Mouse (Mus musculus): ENCODE measurements around the gene Iah1.

Iah1 gene

GRCm38 (mm10) chr12:21318143-21318895, 2.1 kb downstream of the Iah1 start:
- peak; percentile 84 for DNase-seq (ENCODE audit: low read depth, low spot score)

GRCm38 (mm10) chr12:21320317-21320716, 4.1 kb downstream of the Iah1 start:
- DNase-seq (ENCODE audit: low read depth, low spot score) = peak; percentile 79

- DNase-seq (ENCODE audit: low read depth, low spot score) = no peak
Observed at GRCm38 (mm10) chr12:21321170-21321569, 5.0 kb downstream of the Iah1 start.

- DNase-seq (ENCODE audit: low read depth, low spot score) = no peak
Observed at GRCm38 (mm10) chr12:21322296-21322695, 6.1 kb downstream of the Iah1 start.

- no peak for DNase-seq (ENCODE audit: low read depth, low spot score)
Observed at GRCm38 (mm10) chr12:21322856-21323255, 6.7 kb downstream of the Iah1 start.

GRCm38 (mm10) chr12:21324101-21324500, 7.9 kb downstream of the Iah1 start:
- DNase-seq (ENCODE audit: low read depth, low spot score) = no peak

GRCm38 (mm10) chr12:21325266-21325665, 9.1 kb downstream of the Iah1 start:
- no peak for DNase-seq (ENCODE audit: low read depth, low spot score)

GRCm38 (mm10) chr12:21326325-21326724, 10.1 kb downstream of the Iah1 start:
- DNase-seq (ENCODE audit: low read depth, low spot score) = no peak

GRCm38 (mm10) chr12:21329661-21330400, 13.6 kb downstream of the Iah1 start:
- DNase-seq (ENCODE audit: low read depth, low spot score) = no peak

GRCm38 (mm10) chr12:21330961-21331576, 14.9 kb downstream of the Iah1 start:
- no peak for DNase-seq (ENCODE audit: low read depth, low spot score)

GRCm38 (mm10) chr12:21331711-21332110, 15.5 kb downstream of the Iah1 start:
- no peak for DNase-seq (ENCODE audit: low read depth, low spot score)

- no peak for DNase-seq (ENCODE audit: low read depth, low spot score)
Observed at GRCm38 (mm10) chr12:21333021-21333420, 16.8 kb downstream of the Iah1 start.

- DNase-seq (ENCODE audit: low read depth, low spot score) = no peak
Observed at GRCm38 (mm10) chr12:21333766-21334165, 17.6 kb downstream of the Iah1 start.

GRCm38 (mm10) chr12:21335869-21336268, 19.7 kb downstream of the Iah1 start:
- DNase-seq (ENCODE audit: low read depth, low spot score) = peak; percentile 88

- DNase-seq (ENCODE audit: low read depth, low spot score) = no peak
Observed at GRCm38 (mm10) chr12:21337171-21337570, 21.0 kb downstream of the Iah1 start.

- DNase-seq (ENCODE audit: low read depth, low spot score) = peak; percentile 80
Observed at GRCm38 (mm10) chr12:21340674-21341073, 24.5 kb downstream of the Iah1 start.

- DNase-seq (ENCODE audit: low read depth, low spot score) = peak; percentile 58
Observed at GRCm38 (mm10) chr12:21346972-21347371, 30.8 kb downstream of the Iah1 start.

- no peak for DNase-seq (ENCODE audit: low read depth, low spot score)
Observed at GRCm38 (mm10) chr12:21350113-21350876, 34.1 kb downstream of the Iah1 start.

- DNase-seq (ENCODE audit: low read depth, low spot score) = no peak
Observed at GRCm38 (mm10) chr12:21353681-21354080, 37.5 kb downstream of the Iah1 start.

- DNase-seq (ENCODE audit: low read depth, low spot score) = no peak
Observed at GRCm38 (mm10) chr12:21362686-21363085, 46.5 kb downstream of the Iah1 start.

- no peak for DNase-seq (ENCODE audit: low read depth, low spot score)
Observed at GRCm38 (mm10) chr12:21363195-21363594, 47.0 kb downstream of the Iah1 start.
